Mouse (Mus musculus): ENCODE results near the gene Lum.

- TF ChIP-seq POLR2A (IDR thresholded peaks at IDR 0.05; ENCODE audit: borderline replicate concordance, insufficient read depth, low read length) (peak; percentile 47; the same call in 1 of the 2 replicates), CTCF (IDR thresholded peaks at IDR 0.05; ENCODE audit: borderline replicate concordance, insufficient read depth, low read depth, low read length) (no peak)
Observed at GRCm38 (mm10) chr10:97603256-97603655, 38.3 kb downstream of the Lum start.
